Mouse (Mus musculus) lung, embryonic 16.5 days (tissue): ENCODE data around the gene C87436. TPM values are rescaled to one million over a fixed set of nuclear protein-coding genes. Genes with fewer than 3 reads are reported as not detected.
A peak's percentile ranks its signal among the peaks of the same experiment; 100 is the strongest.

Experiments used
- ATAC-seq: fragments of 200-750 bp; cut with Nextera tagmentation; 2 replicates; pipeline ENCODE4 v1.8.0; 2017; ENCODE audit warnings: low read depth, mild to moderate bottlenecking, moderate library complexity
- H3K27ac ChIP-seq: fragments of 300-500 bp; sonication (generic); 2 replicates; pipeline ENCODE4 v1.5.1; 2014; ENCODE audit warnings: mild to moderate bottlenecking, control low read depth, low read length
- H3K27me3 ChIP-seq: fragments of 300-500 bp; sonication (generic); 2 replicates; pipeline ENCODE4 v1.6.1; 2014; ENCODE audit warnings: low read depth, low read length, mixed read lengths; ENCODE audit not compliant: control insufficient read depth, insufficient read depth
- H3K36me3 ChIP-seq: fragments of 300-500 bp; sonication (generic); 2 replicates; pipeline ENCODE4 v1.6.1; 2014; ENCODE audit warnings: low read length; ENCODE audit not compliant: control insufficient read depth, insufficient read depth
- H3K4me1 ChIP-seq: fragments of 300-500 bp; sonication (generic); replicated peaks from 2 replicates; pipeline ENCODE4 v1.6.1; 2014; ENCODE audit warnings: low read length, mixed read lengths; ENCODE audit not compliant: control insufficient read depth, insufficient read depth
- H3K4me2 ChIP-seq: fragments of 300-500 bp; sonication (generic); 2 replicates; pipeline ENCODE4 v1.6.1; 2014; ENCODE audit warnings: low read depth, low read length, control low read depth
- H3K4me3 ChIP-seq: fragments of 300-500 bp; sonication (generic); 2 replicates; pipeline ENCODE4 v1.5.1; 2014; ENCODE audit warnings: mild to moderate bottlenecking, low read length, control low read depth
- H3K9ac ChIP-seq: fragments of 300-500 bp; sonication (generic); 2 replicates; pipeline ENCODE4 v1.6.1; 2014; ENCODE audit warnings: low read length, control low read depth
- H3K9me3 ChIP-seq: fragments of 300-500 bp; sonication (generic); 2 replicates; pipeline ENCODE4 v1.6.1; 2016; ENCODE audit warnings: low read length; ENCODE audit not compliant: control insufficient read depth
- WGBS: fragments of 180-500 bp; shearing (Covaris S2); extraction: QIAGEN DNeasy Blood & Tissue Kit; methylation state at CpG from one replicate; pipeline ENCODE4 v1.1.7; 2014; 5-methylcytosine and 5-hydroxymethylcytosine counted together
- polyA plus RNA-seq: library from polyadenylated mRNA; unstranded; fragments of >200 nt; fragmentation: Nextera tagmentation; extraction: Ambion mirVana; gene quantifications from 2 replicates; pipeline ENCODE4 v1.2.1, GENCODE M21; 2015

The C87436 gene
- polyA plus RNA-seq, 1 experiment from 2014 or later, result 23.8 TPM

GRCm38 (mm10) chr6:86497071-86497815 is 59.1 kb downstream of the C87436 start:
- peaks cover 19% of the 10 kb centered on the region for H3K4me1 ChIP-seq
- peak; percentile 72 for ATAC-seq
- 10% methylated on average over 13 of the region's 13 CpGs for WGBS

GRCm38 (mm10) chr6:86497942-86498732 is 60.0 kb downstream of the C87436 start:
- no peaks in the 10 kb centered on the region for H3K27me3 ChIP-seq
- peaks cover 19% of the 10 kb centered on the region for H3K4me1 ChIP-seq
- 48% methylated on average over 11 of the region's 11 CpGs for WGBS
- no peak for ATAC-seq
- peak overlapping the region; percentile 59 for H3K4me2 ChIP-seq
- peak overlapping the region; percentile 81 for H3K27ac ChIP-seq
- no peaks in the 10 kb centered on the region for H3K9me3 ChIP-seq
- H3K4me3 ChIP-seq, result peak overlapping the region; percentile 47
- peak overlapping the region; percentile 68 for H3K9ac ChIP-seq
- no peaks in the 10 kb centered on the region for H3K36me3 ChIP-seq

More at GRCm38 (mm10) chr6:86497071-86497815, 59.1 kb downstream of the C87436 start:
- H3K4me3 ChIP-seq, result peak overlapping the region; percentile 47
- H3K36me3 ChIP-seq, result no peaks in the 10 kb centered on the region
- no peaks in the 10 kb centered on the region for H3K9me3 ChIP-seq
- H3K27me3 ChIP-seq, result no peaks in the 10 kb centered on the region
- H3K9ac ChIP-seq, result peak overlapping the region; percentile 68
- H3K27ac ChIP-seq, result peak overlapping the region; percentile 81
- H3K4me2 ChIP-seq, result peak overlapping the region; percentile 59

- Histone ChIP-seq H3K4me3 (no peak overlapping the region), H3K4me2 (no peak overlapping the region), H3K9ac (no peak overlapping the region), H3K27ac (no peak overlapping the region), H3K27me3 (no peaks in the 10 kb centered on the region), H3K36me3 (no peaks in the 10 kb centered on the region), H3K4me1 (peaks cover 19% of the 10 kb centered on the region), H3K9me3 (no peaks in the 10 kb centered on the region)
- WGBS, result 64% methylated on average over 5 of the region's 5 CpGs
- ATAC-seq, result no peak
These were observed 61.5 kb downstream of the C87436 start for GRCm38 (mm10) chr6:86499571-86500109.

GRCm38 (mm10) chr6:86503513-86503912 is 65.3 kb downstream of the C87436 start:
- no peaks in the 10 kb centered on the region for H3K9me3 ChIP-seq
- H3K9ac ChIP-seq, result no peak overlapping the region
- no peaks in the 10 kb centered on the region for H3K4me1 ChIP-seq
- WGBS, result 79% methylated on average over 4 of the region's 4 CpGs
- no peak overlapping the region for H3K27ac ChIP-seq
- no peak overlapping the region for H3K4me2 ChIP-seq
- ATAC-seq, result no peak
- H3K27me3 ChIP-seq, result no peaks in the 10 kb centered on the region
- no peak overlapping the region for H3K4me3 ChIP-seq
- H3K36me3 ChIP-seq, result no peaks in the 10 kb centered on the region

- ATAC-seq, result no peak
- 50% methylated on average over 7 of the region's 7 CpGs for WGBS
- H3K4me3 ChIP-seq, result no peak overlapping the region
- H3K27ac ChIP-seq, result no peak overlapping the region
- H3K9me3 ChIP-seq, result no peaks in the 10 kb centered on the region
- H3K4me1 ChIP-seq, result no peaks in the 10 kb centered on the region
- H3K4me2 ChIP-seq, result no peak overlapping the region
- no peaks in the 10 kb centered on the region for H3K36me3 ChIP-seq
- H3K27me3 ChIP-seq, result no peaks in the 10 kb centered on the region
- no peak overlapping the region for H3K9ac ChIP-seq
These were observed 67.5 kb downstream of the C87436 start for GRCm38 (mm10) chr6:86505671-86506070.

- H3K4me1 ChIP-seq, result no peaks in the 10 kb centered on the region
These were observed 68.1 kb downstream of the C87436 start for GRCm38 (mm10) chr6:86506309-86506708.

GRCm38 (mm10) chr6:86507116-86507515 is 68.9 kb downstream of the C87436 start:
- no peak for ATAC-seq

More at GRCm38 (mm10) chr6:86506309-86506708, 68.1 kb downstream of the C87436 start:
- Histone ChIP-seq H3K27ac (no peak overlapping the region), H3K4me3 (no peak overlapping the region), H3K36me3 (no peaks in the 10 kb centered on the region), H3K4me2 (no peak overlapping the region), H3K9me3 (no peaks in the 10 kb centered on the region), H3K9ac (no peak overlapping the region), H3K27me3 (no peaks in the 10 kb centered on the region)
- WGBS, result 73% methylated on average over 3 of the region's 3 CpGs
- no peak for ATAC-seq

GRCm38 (mm10) chr6:86508736-86509135 is 70.6 kb downstream of the C87436 start:
- Histone ChIP-seq H3K9ac (no peak overlapping the region), H3K9me3 (no peaks in the 10 kb centered on the region), H3K4me2 (no peak overlapping the region), H3K27ac (no peak overlapping the region), H3K4me1 (no peaks in the 10 kb centered on the region), H3K4me3 (no peak overlapping the region), H3K27me3 (no peaks in the 10 kb centered on the region), H3K36me3 (no peaks in the 10 kb centered on the region)
- WGBS, result 70% methylated on average over 3 of the region's 3 CpGs
- no peak for ATAC-seq

More at GRCm38 (mm10) chr6:86507116-86507515, 68.9 kb downstream of the C87436 start:
- H3K27ac ChIP-seq, result no peak overlapping the region
- H3K36me3 ChIP-seq, result no peaks in the 10 kb centered on the region
- H3K9me3 ChIP-seq, result no peaks in the 10 kb centered on the region
- no peaks in the 10 kb centered on the region for H3K4me1 ChIP-seq
- no peak overlapping the region for H3K4me3 ChIP-seq
- no peak overlapping the region for H3K9ac ChIP-seq
- H3K4me2 ChIP-seq, result no peak overlapping the region
- H3K27me3 ChIP-seq, result no peaks in the 10 kb centered on the region

- Histone ChIP-seq H3K9ac (no peak overlapping the region), H3K27me3 (no peaks in the 10 kb centered on the region), H3K4me3 (no peak overlapping the region), H3K36me3 (no peaks in the 10 kb centered on the region), H3K27ac (no peak overlapping the region), H3K4me2 (no peak overlapping the region), H3K9me3 (no peaks in the 10 kb centered on the region), H3K4me1 (no peaks in the 10 kb centered on the region)
- WGBS, result 77% methylated on average over 4 of the region's 4 CpGs
- no peak for ATAC-seq
These were observed 71.2 kb downstream of the C87436 start for GRCm38 (mm10) chr6:86509194-86509865.
